Mouse (Mus musculus): ENCODE measurements at regions not wholly inside any gene's neighbourhood (a gene's known extent, or its start where the extent isn't known, plus 50 kb on each side); places are given as distances from the start of the nearest gene placed in this dataset.

DNA sequence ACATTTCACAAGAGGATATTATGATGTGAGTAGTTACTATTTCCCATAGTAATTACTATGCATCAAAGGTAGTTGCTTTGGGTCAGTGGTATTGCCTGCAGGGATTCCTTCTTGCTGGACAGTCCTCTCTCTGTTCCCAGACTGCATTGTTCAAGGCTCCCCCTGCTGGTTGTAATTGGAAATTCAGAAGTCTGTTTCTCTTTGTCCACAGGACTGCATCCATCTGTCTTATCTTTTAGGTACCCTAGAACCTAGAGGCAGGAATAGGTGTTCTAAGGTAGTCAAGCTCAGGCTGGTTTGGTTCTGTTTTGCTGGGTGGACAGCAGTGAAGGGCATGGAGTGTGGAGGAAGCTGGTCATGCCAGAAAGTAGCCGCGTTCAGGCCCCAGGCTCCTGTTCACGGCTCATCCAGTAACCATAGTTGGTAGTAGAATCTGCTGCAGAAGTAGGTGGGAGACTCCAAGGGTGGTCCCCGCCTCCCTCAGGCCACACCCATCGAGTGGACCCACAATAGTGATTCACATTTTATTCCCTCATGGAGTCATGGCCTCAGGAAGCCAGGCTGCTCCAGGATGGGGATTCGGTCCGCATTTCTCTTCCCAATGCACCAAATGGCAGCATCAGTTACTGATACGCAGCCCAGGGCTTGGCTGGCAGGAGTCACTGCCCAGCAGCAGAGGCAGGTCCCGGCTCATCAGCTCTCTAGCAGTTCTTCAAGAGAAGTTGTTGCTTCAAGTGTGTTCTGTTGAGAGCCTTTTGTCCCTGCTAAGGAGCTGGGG is 51.7 kb upstream of the Caprin1 start:
- DNase-seq (ENCODE audit: low spot score in 2 of 2): peak in 1 of 2 experiments; percentile 23

DNA sequence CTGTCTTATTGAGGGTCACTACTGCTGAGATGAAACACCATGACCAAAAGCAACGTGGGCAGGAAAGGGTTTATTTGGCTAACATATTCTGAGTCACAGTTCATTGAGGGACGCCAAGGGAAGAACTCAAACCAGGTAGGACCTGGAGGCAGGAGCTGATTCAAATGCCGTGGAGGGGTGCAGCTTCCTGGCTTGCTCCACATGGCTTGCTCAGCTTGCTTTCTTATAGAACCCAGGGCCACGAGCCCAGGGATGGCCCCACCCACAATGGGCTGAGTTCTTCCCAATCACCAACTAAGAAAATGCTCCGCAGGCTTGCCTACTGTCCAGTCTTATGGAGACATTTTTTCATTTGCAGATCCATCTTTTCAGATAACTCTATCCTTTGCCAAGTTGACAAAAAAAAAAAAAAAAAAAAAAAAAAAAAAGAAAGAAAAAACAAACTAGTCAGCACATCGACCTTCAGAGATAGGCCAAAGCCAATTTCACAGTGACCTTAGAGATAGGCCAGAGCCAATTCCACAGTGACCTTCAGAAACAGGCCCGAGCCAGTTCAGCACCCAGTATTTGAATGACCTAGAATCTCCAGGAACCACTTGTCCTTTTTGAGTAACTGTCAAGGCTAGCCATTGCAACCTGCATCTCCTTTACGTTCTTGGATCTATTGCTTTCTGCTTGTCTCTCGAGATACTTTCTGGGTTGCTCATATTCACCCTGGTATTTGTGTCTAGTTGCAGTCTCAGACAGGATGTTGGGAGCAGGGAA is 52.5 kb upstream of the Caprin1 start:
- DNase-seq (ENCODE audit: low spot score in 2 of 2): no peak

DNA sequence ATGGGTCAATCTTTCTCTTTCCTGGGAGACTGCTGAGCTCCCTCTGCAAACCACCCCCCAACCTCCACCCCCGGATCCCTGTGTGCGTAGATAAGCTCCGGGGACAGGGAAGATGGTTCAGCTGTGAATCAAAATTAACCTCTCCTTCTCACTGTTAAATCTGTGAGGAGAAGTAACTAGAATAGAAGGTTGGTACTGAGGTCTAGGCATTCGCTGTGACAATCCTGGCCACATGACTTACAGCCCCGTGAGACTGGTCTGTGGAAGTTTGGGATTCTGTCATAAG is 53.0 kb upstream of the Caprin1 start:
- no peak for DNase-seq (ENCODE audit: low spot score in 2 of 2)

DNA sequence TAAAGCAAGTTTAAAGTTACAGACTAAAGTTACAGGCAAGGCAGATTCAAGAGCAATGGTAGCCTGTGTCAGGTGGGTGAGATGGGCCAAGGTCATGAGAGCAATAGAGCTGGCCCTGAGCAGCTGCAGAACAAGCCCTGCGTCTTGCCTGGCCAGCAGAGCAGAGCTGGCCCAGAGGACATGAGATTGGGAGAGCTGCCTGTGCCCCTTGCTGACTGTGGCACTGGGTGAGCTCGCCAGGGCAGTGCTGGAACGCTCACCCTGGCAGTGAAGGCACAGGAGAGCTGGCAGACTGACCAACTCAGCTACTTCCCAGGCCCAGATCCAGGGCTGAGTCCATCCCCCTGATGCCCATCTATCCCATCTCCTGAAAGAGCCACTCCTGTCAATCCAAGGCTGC is 53.7 kb upstream of the Caprin1 start:
- no peak for DNase-seq (ENCODE audit: low spot score in 2 of 2)

DNA sequence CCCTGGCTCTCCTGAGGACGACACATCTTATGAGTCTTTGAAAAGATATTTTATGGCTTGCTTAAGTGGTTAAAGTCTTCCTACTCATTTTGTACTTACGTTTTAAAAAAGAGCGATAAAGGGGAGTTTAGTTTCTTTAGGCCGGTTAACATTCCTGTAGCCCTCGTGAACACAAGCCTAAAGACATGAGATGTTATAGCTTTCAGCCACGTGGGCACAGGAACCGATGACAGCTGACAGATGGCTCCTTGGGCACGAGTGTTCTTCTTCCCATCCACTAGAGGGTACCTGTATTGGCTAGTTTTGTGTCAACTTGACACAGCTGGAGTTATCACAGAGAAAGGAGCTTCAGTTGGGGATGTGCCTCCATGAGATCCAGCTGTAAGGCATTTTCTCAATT is 63.8 kb upstream of the Caprin1 start:
- no peak for DNase-seq (ENCODE audit: low spot score in 2 of 2)

DNA sequence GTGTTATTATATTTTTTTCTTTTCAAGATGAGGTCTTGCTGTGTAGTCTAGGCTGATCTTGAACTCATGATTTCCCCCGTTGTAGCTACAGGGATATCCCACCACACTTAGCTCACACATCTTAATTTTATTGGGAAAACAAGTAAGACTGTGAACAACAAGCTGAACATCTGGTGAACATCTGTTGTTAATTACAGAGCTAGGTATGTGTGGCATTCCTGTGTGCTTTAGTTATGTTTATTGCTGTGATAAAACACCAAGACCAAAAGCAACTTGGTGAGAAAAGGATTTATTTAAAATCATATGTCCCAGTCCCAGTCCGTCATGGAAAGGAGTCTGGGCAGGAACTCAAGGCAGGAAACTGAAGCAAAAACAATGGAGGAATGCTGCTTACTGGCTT is 66.8 kb upstream of the Caprin1 start:
- DNase-seq (ENCODE audit: low spot score in 2 of 2): no peak

DNA sequence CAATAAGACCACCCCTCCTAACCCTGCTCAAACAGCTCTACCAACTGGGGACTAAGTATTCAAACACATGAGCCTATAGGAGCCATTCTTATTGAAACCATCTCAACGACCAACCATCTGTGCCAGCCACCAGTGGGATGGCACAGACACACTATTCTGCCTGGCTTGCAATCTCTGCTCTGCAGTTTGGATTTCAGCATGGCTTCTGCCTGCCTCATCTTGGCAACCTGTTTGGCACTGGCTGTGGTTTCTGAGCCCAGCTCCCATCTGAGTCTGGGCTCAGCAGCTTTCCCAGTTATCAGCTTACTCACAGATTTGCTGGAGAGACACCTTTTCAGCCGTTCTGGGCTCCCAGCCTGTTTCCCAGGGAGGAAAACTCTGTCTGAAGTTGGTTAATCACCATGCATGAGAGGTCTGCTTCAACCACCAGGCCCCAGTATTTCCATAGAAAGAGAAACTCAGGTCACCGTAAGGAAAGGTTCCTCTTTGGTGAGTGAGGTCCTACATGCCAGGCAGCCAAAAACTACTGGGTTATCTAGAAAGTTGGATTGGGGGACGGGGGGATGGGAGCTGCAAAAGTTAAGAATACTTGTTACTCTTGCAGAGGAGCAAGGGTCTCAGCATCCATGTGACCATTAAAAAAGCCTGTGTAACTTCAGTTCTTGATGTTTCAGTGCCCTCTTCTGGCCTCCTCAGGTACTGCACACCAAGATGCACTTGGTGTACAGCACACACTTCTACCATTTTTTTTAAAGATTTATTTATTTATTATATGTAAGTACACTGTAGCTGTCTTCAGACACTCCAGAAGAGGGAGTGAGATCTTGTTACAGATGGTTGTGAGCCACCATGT is 68.1 kb upstream of the Caprin1 start:
- DNase-seq (ENCODE audit: low spot score in 2 of 2): peak; percentile 21 to 55

DNA sequence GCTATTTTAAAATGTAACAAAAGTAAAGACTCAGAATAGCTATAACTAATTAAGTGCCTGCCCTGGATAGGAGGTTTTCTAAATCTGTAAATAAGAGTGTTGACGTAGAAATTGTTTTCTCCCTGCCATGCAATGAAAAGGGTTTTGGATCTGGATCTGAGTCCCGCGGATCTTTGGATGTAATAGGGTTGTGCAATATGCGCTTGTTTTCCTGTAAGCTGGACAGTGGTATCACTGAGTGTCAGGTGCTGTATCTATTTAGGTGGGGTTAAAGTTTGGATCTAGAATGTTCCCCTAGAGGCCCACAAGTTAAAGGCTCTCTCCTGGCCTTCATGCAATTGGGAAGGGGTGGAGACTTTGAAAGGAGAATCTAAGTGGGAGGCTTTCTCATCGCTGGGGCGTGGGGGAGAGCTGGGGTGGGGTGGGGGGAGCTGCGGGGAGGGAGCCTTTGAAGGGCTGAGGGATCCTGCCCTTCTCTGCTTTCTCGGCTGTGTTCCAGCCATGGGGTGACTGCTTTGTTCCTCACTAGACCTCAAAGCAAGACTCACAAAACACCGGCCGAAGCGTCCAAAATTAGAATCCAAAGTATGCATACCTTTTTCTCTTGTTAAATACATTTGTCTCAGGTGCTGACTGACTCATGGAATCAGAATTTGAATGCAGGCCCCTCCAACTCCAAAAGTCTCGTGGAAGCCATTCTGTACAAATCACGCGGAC is 70.0 kb upstream of the Caprin1 start:
- DNase-seq (ENCODE audit: low spot score in 2 of 2): no peak

DNA sequence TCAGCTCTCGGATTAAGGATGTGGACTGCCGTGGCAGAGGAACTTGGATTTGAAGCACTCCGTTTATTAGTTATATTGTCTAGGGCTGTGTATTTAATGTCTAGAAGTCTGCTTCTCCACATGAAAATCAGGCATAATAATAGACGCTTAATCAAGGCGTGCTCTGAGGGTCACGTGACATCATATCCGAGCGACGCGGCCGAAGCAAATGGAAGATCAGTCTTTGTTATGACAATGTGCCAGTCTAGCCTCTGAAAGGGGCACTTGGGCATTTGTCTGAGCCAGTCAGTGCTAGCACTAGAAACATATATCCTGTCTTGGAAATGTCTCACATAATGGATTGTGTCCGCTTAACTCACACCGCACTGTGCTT is 70.5 kb upstream of the Caprin1 start:
- no peak for DNase-seq (ENCODE audit: low spot score in 2 of 2)

DNA sequence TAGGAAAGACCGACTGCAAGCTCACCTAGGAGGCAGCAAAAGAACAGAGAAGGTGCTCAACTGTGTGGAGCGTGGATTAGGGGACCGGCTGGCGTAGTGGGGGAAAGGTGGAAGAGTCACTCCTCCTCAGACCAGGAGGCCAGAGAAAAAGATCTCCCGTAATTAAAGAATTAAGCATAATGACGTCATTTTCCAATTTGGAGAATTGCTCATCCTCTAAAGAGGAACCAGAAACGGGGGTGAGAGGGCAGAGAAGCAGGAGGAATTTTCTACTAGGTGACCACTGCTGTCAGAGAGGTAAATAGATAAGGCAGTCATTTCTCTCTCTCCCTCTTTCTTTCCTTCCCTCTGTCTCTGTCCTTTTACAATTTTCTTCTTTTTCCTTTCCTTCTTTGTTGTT is 71.2 kb upstream of the Caprin1 start:
- no peak for DNase-seq (ENCODE audit: low spot score in 2 of 2)

DNA sequence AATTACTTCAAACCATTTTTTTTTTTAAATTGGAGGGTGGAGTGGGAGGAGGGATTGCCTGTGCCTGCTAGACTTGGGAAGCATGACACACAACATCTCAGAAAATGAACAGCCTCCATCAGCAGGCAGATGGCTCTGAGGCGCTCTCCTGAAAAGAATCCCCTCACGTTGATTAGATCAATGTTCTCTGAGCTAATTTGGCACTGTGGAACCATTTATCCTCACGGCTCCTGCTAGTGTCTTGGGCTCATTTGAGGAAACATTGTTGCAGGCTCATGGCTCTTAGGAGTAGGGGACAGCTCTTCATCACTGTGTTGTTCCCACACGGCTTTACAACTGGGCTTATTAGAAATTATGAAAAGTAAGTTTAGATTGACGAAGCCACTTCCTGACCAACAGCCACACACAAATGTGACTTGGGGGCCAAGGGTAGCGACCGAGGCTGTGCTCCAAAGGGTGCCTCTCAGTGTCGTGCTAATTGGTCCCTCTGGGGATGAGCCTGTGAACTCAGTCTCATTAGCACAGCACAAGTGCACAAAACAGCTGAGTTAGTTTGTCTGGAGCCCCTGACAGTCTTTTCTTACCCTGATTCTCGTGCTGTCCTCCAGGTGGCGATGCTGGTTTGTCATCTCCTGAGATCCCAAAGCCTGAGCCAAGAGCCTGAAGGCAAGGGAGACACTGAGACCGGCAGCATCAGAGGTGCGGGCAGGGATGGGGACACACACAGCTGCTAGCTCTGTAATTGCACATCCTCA is 74.2 kb upstream of the Caprin1 start:
- DNase-seq (ENCODE audit: low spot score in 2 of 2): peak; percentile 57 to 70

DNA sequence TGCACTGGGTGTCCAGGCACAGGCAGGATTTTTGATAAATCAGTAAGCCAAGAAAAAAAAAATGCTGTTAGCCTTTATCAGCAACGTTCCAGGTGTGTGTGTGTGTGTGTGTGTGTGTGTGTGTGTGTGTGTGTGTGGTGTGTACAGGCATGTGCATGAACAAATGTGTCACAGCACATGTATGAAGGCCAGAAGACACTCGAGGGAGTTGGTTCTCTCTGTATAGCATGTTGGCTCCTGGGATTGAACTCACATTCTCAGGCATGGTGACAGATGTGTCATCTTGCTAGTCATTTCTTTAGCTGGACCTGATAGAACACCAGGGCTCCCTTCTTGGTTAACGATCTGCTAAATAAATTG is 74.8 kb upstream of the Caprin1 start:
- no peak for DNase-seq (ENCODE audit: low spot score in 2 of 2)

DNA sequence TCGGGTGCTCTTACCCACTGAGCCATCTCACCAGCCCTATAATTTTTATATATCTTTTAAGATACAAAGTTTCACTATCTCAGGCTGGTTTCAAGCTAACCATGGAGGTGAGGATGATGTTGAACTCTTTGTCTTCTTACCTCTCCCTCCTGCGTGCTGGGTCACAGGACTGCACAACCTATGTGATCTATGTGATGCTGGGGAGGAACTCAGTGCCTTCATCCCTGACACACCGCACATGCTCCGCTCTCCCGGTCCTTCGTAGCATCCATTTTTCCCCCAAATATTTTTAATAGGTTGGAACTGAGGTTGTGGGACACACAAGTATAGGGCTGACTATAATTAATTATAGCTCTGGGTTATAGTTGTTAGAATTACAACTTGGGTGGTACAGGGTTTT is 75.9 kb upstream of the Caprin1 start:
- no peak for DNase-seq (ENCODE audit: low spot score in 2 of 2)

DNA sequence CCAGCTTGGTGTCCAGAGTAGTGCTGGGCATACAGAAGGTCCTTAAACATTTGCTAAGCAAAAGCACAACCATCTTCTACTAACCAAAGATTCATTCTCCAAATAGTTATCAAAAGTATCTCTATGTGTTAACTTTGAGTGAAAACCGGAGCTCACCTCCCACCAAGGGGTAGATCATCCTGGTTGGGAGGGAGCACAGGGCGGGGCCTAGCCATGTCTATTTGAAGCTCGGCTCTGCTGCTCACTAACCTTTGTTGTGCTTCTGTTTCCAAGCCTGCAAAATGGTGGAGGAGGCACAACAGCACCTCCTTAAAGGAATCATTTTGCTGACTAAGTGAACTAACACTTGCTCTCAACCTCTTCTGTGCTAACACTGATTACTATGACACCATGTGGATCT is 77.0 kb upstream of the Caprin1 start:
- no peak for DNase-seq (ENCODE audit: low spot score in 2 of 2)

DNA sequence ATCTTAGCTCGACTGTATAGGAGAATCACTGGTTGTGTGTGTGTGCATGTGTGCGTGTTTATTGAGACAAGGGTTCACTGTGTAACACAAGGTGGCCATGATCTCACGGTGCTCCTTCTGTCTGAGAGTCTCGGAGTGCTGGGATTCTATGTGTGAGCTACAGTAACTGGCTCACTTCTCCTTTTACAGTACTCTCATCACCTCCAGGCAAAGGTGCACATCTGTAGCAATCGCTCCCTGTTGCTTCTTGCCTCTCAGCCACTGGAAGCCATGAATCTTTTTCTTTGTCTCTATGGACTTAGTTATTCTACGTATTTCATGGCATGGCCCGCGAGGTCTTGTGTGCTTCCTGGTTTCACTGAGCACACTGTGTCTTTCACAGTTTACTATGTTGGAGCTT is 78.3 kb upstream of the Caprin1 start:
- no peak for DNase-seq (ENCODE audit: low spot score in 2 of 2)

DNA sequence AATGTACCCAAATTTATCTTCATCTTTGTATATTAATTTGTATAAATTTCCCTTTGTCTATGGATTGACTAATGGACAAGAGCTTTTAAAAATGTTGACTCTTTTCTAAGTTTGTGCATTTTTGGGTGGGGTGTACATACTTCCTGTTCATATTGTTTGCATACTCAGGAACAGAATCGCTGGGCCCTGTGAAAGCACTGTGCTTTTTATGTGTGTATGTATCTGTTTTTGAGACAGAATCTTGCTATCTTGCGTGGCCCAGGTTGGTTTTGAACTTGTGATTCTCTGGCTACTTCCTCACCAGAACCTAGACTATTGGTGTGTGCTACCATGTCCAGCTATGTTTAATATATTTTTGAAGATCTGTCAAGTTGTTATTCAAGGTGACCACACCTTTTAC is 78.8 kb upstream of the Caprin1 start:
- no peak for DNase-seq (ENCODE audit: low spot score in 2 of 2)

DNA sequence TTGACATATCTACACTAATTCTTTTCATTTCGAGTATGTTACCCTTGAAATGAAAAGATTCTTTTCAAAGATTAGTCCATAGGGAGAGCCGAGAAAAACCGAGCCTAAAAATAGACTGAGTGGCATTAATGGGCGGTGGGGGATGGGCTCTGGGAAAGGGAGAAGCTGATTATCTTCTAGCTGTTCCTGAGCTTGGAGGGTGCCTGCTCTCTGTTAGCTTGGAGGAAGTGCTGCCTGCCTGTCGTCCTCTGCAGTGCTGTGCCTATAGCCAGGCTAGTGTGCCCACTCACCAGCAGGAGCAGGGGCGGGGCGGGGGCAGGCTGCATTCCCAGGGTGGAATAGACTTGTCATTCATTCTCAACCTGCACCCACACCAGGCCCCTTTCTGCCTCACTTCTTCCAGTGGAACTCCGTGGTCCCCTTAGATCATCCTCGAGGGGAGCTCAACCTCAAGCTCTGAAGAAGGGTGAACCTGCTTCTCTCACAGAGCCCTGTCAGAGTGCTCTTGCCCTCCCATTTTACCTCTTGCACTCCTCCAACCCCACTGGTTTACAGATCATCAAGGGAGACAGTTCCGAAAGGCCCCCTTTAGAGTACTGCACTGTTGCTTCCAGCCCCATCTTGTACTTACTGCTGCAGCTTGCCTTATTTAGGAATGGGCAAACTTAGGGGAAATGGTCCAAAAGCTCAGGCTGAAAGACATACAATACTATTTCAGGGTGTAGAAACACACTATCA is 76.6 kb upstream of the Lmo2 start:
- peak; percentile 33 to 41 for DNase-seq (ENCODE audit: low spot score in 2 of 2)

DNA sequence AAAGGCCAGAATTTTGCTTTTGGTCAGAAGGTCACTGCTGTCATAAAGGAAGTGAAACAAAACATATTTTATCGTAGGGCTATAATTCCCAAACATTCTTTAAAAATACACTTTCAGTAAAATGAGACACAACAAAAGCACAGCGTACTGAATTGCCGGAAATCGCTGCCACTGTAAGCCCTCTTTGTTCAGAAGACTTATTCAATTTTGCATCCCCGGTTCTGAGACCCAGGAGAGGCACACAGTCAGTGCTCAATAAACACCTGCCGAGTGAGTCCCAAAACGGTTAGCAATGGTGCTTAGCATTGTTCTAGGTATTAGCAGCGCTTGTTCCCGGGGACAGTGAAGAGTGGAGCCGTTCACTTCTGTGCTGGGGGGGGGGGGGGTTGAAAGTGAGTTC is 72.9 kb upstream of the Lmo2 start:
- DNase-seq (ENCODE audit: low spot score in 2 of 2): no peak

DNA sequence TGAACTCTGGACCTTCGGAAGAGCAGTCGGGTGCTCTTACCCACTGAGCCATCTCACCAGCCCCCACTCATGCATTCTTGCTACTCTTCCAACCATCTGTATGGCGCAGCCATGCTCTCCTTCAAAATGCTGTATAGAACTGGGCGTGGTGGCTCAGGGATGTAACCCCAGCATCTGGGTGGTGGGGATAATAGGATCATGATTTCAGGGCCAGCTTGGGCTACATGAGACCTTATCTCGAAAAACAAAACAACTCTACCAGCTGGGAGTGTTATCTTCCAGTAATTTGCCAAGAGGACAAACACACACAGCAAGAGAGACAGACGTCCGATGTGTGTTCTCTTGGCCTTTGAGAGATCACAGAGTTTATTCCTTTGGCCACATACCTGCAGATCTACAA is 69.8 kb upstream of the Lmo2 start:
- no peak for DNase-seq (ENCODE audit: low spot score in 2 of 2)

DNA sequence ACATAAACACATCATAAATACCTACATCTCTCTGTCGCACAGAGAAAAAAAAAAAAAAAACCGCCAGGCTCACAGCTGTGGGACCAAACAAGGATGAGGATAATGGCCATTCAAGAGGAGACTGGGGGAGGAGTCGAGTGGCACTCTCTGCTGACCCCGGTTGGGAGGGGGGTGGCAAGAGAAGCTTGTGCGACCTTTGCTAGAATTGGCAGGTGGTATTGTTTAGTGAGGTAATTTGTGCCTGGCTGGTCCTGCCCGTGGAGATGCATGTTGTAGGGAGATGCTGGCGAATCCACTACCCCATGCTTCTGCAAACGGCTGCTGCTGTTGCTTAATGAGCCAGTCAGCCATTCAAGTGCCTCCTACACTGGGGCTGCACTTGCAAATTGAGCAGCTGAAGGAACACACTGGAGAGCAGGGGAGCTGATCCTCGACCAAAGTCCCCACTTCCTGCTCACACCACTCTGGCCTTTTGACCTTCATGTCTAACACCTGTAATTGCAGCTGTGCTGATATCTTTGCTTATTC is 66.5 kb upstream of the Lmo2 start:
- no peak for DNase-seq (ENCODE audit: low spot score in 2 of 2)
